Mouse (Mus musculus) CH12.LX (cell line): Measurements from ENCODE around the gene Rad23a.

Experiments
- CTCF ChIP-seq, 2 experiments: IDR thresholded peaks in 1 of 2; conservative IDR thresholded peaks in 1 of 2; 2 replicates each; pipeline ENCODE4 v1.5.1; 2011 to 2012; ENCODE audit warnings: low read depth in 2 of 2, low read length in 2 of 2, improper control_type of control experiment in 1 of 2, inconsistent platforms in 1 of 2, mild to moderate bottlenecking in 1 of 2, moderate library complexity in 1 of 2
- MAZ ChIP-seq: IDR thresholded peaks from 2 replicates; pipeline ENCODE4 v1.6.1; 2012; ENCODE audit warnings: low read depth, mild to moderate bottlenecking, inconsistent platforms, low read length, improper control_type of control experiment, moderate library complexity

GRCm38 (mm10) chr8:84839411-84839810 lies 1.1 kb downstream of the Rad23a start:
- TF ChIP-seq MAZ (no peak), CTCF (conservative IDR thresholded peaks at IDR 0.05 in 1 of 2, IDR thresholded peaks at IDR 0.05 in 1 of 2; ENCODE audit: low read depth in 2 of 2, low read length in 2 of 2) (no peak)
